Mouse (Mus musculus) kidney, postnatal 0 days (tissue): ENCODE results near the gene Kalrn. TPM values are rescaled to one million over a fixed set of nuclear protein-coding genes. Genes with fewer than 3 reads are reported as not detected.
A peak's percentile ranks its signal among the peaks of the same experiment; 100 is the strongest.

Experiments
- ATAC-seq: fragments of 200-750 bp; cut with Nextera tagmentation; replicated peaks from 2 replicates; pipeline ENCODE4 v1.8.0; 2017; ENCODE audit warnings: low read depth, moderate number of reproducible peaks, moderate TSS enrichment, moderate library complexity; ENCODE audit not compliant: low FRiP score
- DNase-seq: peaks from one replicate; pipeline ENCODE4 v3.0.0-alpha.2; 2016; ENCODE audit warnings: low spot score
- H3K27ac ChIP-seq: fragments of 300-500 bp; sonication (generic); 2 replicates; pipeline ENCODE4 v1.5.1; 2014; ENCODE audit warnings: mild to moderate bottlenecking
- H3K27me3 ChIP-seq: fragments of 300-500 bp; sonication (generic); 2 replicates; pipeline ENCODE4 v1.6.1; 2014; ENCODE audit warnings: low read length, mixed read lengths; ENCODE audit not compliant: insufficient read depth
- H3K36me3 ChIP-seq: fragments of 300-500 bp; sonication (generic); 2 replicates; pipeline ENCODE4 v1.6.1; 2014; ENCODE audit warnings: low read length, mixed read lengths; ENCODE audit not compliant: insufficient read depth
- H3K4me1 ChIP-seq: fragments of 300-500 bp; sonication (generic); replicated peaks from 2 replicates; pipeline ENCODE4 v1.6.1; 2014; ENCODE audit warnings: antibody characterized with exemption, low read length, mixed read lengths; ENCODE audit not compliant: insufficient read depth
- H3K4me2 ChIP-seq: fragments of 300-500 bp; sonication (generic); 2 replicates; pipeline ENCODE4 v1.6.1; 2014; ENCODE audit warnings: mild to moderate bottlenecking, low read length, moderate library complexity, mixed read lengths
- H3K4me3 ChIP-seq: fragments of 300-500 bp; sonication (generic); replicated peaks from 2 replicates; pipeline ENCODE4 v1.5.1; 2014; ENCODE audit warnings: low read depth, low read length
- H3K9ac ChIP-seq: fragments of 300-500 bp; sonication (generic); 2 replicates; pipeline ENCODE4 v1.6.1; 2014; ENCODE audit warnings: low read depth, low read length
- H3K9me3 ChIP-seq: fragments of 300-500 bp; sonication (generic); replicated peaks from 2 replicates; pipeline ENCODE4 v1.6.1; 2016; ENCODE audit warnings: low read length, inconsistent platforms, mixed read lengths
- CTCF ChIP-seq: IDR thresholded peaks from 2 replicates; pipeline ENCODE4 v1.5.1; 2016; ENCODE audit warnings: antibody characterized with exemption, low read depth, mild to moderate bottlenecking, moderate library complexity
- WGBS: fragments of 180-500 bp; shearing (Covaris S2); extraction: QIAGEN DNeasy Blood & Tissue Kit; methylation state at CpG from one replicate; pipeline ENCODE4 v1.1.7; 2014; 5-methylcytosine and 5-hydroxymethylcytosine counted together
- polyA plus RNA-seq: library from polyadenylated mRNA; unstranded; fragments of >200 nt; fragmentation: Nextera tagmentation; extraction: Ambion mirVana; gene quantifications from 2 replicates; pipeline ENCODE4 v1.2.1, GENCODE M21; 2015

Kalrn gene
- polyA plus RNA-seq, 1 experiment from 2014 or later, result 20.0 TPM

GRCm38 (mm10) chr16:34352747-34353146 is 220.6 kb downstream of the Kalrn start:
- Histone ChIP-seq H3K27me3 (no peaks in the 10 kb centered on the region), H3K27ac (no peak overlapping the region), H3K9ac (no peak overlapping the region), H3K36me3 (no peaks in the 10 kb centered on the region), H3K4me2 (no peak overlapping the region), H3K9me3 (no peaks in the 10 kb centered on the region), H3K4me1 (peaks cover 14% of the 10 kb centered on the region), H3K4me3 (no peak overlapping the region)
- WGBS, result 22% methylated on average over 6 of the region's 6 CpGs
- DNase-seq, result peak; percentile 40
- TF ChIP-seq CTCF, result no peak
- peak; percentile 49; the same call in 1 of the 2 replicates for ATAC-seq

GRCm38 (mm10) chr16:34351575-34352150 is 221.7 kb downstream of the Kalrn start:
- H3K4me1 ChIP-seq, result peaks cover 15% of the 10 kb centered on the region
- no peaks in the 10 kb centered on the region for H3K36me3 ChIP-seq
- TF ChIP-seq CTCF, result no peak
- H3K9ac ChIP-seq, result no peak overlapping the region
- DNase-seq, result no peak
- WGBS, result 49% methylated on average over 7 of the region's 7 CpGs
- H3K27ac ChIP-seq, result no peak overlapping the region
- no peaks in the 10 kb centered on the region for H3K27me3 ChIP-seq
- no peak; the same call in 1 of the 2 replicates for ATAC-seq
- no peak overlapping the region for H3K4me3 ChIP-seq
- no peaks in the 10 kb centered on the region for H3K9me3 ChIP-seq
- H3K4me2 ChIP-seq, result no peak overlapping the region

GRCm38 (mm10) chr16:34347574-34347973 is 225.8 kb downstream of the Kalrn start:
- ATAC-seq (no peak), DNase-seq (peak; percentile 67)
- Histone ChIP-seq H3K36me3 (no peaks in the 10 kb centered on the region), H3K27ac (peak overlapping the region; percentile 50; the same call in 1 of the 2 replicates), H3K9me3 (no peaks in the 10 kb centered on the region), H3K4me2 (no peak overlapping the region), H3K4me3 (no peak overlapping the region), H3K9ac (no peak overlapping the region), H3K27me3 (no peaks in the 10 kb centered on the region), H3K4me1 (peaks cover 15% of the 10 kb centered on the region)
- WGBS, result 18% methylated on average over 10 of the region's 10 CpGs
- TF ChIP-seq CTCF, result no peak

- WGBS, result 73% methylated on average over 8 of the region's 8 CpGs
- H3K4me2 ChIP-seq, result no peak overlapping the region
- H3K27me3 ChIP-seq, result no peaks in the 10 kb centered on the region
- 0 out of 2 replicates have a peak, but pooled peaks have one; percentile 46 for ATAC-seq
- DNase-seq, result no peak
- peaks cover 8% of the 10 kb centered on the region; the same call in 1 of the 2 replicates for H3K4me1 ChIP-seq
- H3K4me3 ChIP-seq, result no peak overlapping the region
- no peaks in the 10 kb centered on the region for H3K9me3 ChIP-seq
- no peaks in the 10 kb centered on the region for H3K36me3 ChIP-seq
- H3K9ac ChIP-seq, result no peak overlapping the region
- TF ChIP-seq CTCF, result no peak
- no peak overlapping the region for H3K27ac ChIP-seq
These were observed 228.1 kb downstream of the Kalrn start for GRCm38 (mm10) chr16:34344895-34345876.

- DNase-seq, result peak; percentile 71
- Histone ChIP-seq H3K4me3 (no peak overlapping the region), H3K27ac (no peak overlapping the region), H3K9me3 (no peaks in the 10 kb centered on the region), H3K27me3 (no peaks in the 10 kb centered on the region), H3K4me1 (peaks cover 8% of the 10 kb centered on the region; the same call in 1 of the 2 replicates), H3K9ac (no peak overlapping the region), H3K36me3 (no peaks in the 10 kb centered on the region), H3K4me2 (no peak overlapping the region)
- ATAC-seq, result no peak
- 47% methylated on average over 1 of the region's 1 CpGs for WGBS
- peak; percentile 82 for TF ChIP-seq CTCF
These were observed 229.4 kb downstream of the Kalrn start for GRCm38 (mm10) chr16:34343968-34344367.

- no peak for ATAC-seq
These were observed 230.2 kb downstream of the Kalrn start for GRCm38 (mm10) chr16:34343161-34343560.

More at GRCm38 (mm10) chr16:34343161-34343560, 230.2 kb downstream of the Kalrn start:
- no peak overlapping the region for H3K4me2 ChIP-seq
- no peak overlapping the region for H3K4me3 ChIP-seq
- H3K27ac ChIP-seq, result no peak overlapping the region
- WGBS, result 76% methylated on average over 4 of the region's 4 CpGs
- H3K4me1 ChIP-seq, result peaks cover 6% of the 10 kb centered on the region; the same call in 1 of the 2 replicates
- DNase-seq, result no peak
- H3K27me3 ChIP-seq, result no peaks in the 10 kb centered on the region
- H3K9me3 ChIP-seq, result no peaks in the 10 kb centered on the region
- no peaks in the 10 kb centered on the region for H3K36me3 ChIP-seq
- TF ChIP-seq CTCF, result no peak
- H3K9ac ChIP-seq, result no peak overlapping the region
